Mouse (Mus musculus): ENCODE data around the gene Tmem167. TPM values are rescaled to one million over a fixed set of nuclear protein-coding genes. Genes with fewer than 3 reads are reported as not detected.

The Tmem167 gene
- polyA plus RNA-seq, 1 experiment: 12.3 TPM

DNA sequence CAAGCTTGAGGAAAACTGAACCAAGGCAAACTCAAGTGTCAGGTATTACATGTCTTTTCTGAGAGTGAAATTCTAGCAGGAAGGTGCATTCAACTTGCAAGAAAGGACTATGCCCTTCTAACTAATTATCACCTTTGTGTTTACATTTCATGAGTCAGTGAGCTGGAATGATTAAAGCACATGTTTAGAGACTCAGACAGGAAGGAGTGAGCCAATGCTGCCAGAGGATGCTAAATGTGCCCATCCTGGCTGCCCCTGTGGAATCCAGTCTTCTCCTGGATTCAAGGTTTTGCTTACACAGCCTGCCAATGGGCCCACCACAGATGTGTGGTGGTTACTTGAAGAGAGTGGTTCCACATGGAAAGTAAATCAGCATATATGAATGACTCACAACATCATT, 82.5 kb downstream of the Tmem167 start:
- Histone ChIP-seq H3K27ac (ENCODE audit: insufficient read depth, low read length) (no peak overlapping the region), H3K4me1 (ENCODE audit: control insufficient read depth, insufficient read depth, low read length) (no peaks in the 10 kb centered on the region), H3K4me3 (ENCODE audit: insufficient read depth, low read length) (no peak overlapping the region)
- TF ChIP-seq POLR2A (IDR thresholded peaks at IDR 0.05; ENCODE audit: extremely low read depth, insufficient read depth, low read length) (no peak), CTCF (IDR thresholded peaks at IDR 0.05; ENCODE audit: extremely low read depth, insufficient read depth, low read length) (no peak)

DNA sequence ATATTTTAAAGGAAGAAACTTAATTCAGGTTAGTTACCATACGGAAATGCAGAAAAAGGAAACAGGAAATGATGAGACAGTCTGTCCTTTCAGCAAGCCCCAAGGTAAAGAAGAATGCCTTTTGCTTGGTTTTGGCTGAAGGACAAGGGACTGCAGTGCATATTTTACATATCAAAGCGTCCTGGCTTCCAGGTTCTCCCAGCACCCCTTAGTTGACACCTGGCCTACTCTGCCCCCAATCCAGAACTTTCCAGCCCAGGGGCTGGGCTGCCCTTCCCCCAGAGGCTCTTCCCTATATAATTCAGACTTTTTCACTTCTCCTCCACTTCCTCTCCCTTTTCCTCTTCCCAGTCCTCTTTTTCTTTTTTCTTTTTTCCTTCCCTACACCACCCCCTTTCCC, 86.7 kb downstream of the Tmem167 start:
- TF ChIP-seq POLR2A (IDR thresholded peaks at IDR 0.05; ENCODE audit: extremely low read depth, insufficient read depth, low read length) (no peak), CTCF (IDR thresholded peaks at IDR 0.05; ENCODE audit: extremely low read depth, insufficient read depth, low read length) (no peak)
- H3K27ac ChIP-seq (ENCODE audit: insufficient read depth, low read length): no peak overlapping the region
- H3K4me3 ChIP-seq (ENCODE audit: insufficient read depth, low read length): no peak overlapping the region
- H3K4me1 ChIP-seq (ENCODE audit: control insufficient read depth, insufficient read depth, low read length): no peaks in the 10 kb centered on the region

GRCm38 (mm10) chr13:90182262-90182661, 93.3 kb downstream of the Tmem167 start:
- TF ChIP-seq CTCF (IDR thresholded peaks at IDR 0.05; ENCODE audit: extremely low read depth, insufficient read depth, low read length): no peak
- TF ChIP-seq POLR2A (IDR thresholded peaks at IDR 0.05; ENCODE audit: extremely low read depth, insufficient read depth, low read length): no peak
- H3K27ac ChIP-seq (ENCODE audit: insufficient read depth, low read length): no peak overlapping the region
- H3K4me1 ChIP-seq (ENCODE audit: control insufficient read depth, insufficient read depth, low read length): no peaks in the 10 kb centered on the region
- no peak overlapping the region for H3K4me3 ChIP-seq (ENCODE audit: insufficient read depth, low read length)

GRCm38 (mm10) chr13:90183536-90183935, 94.6 kb downstream of the Tmem167 start:
- TF ChIP-seq CTCF (IDR thresholded peaks at IDR 0.05; ENCODE audit: extremely low read depth, insufficient read depth, low read length): no peak
- no peak for TF ChIP-seq POLR2A (IDR thresholded peaks at IDR 0.05; ENCODE audit: extremely low read depth, insufficient read depth, low read length)
- no peak overlapping the region for H3K27ac ChIP-seq (ENCODE audit: insufficient read depth, low read length)
- H3K4me1 ChIP-seq (ENCODE audit: control insufficient read depth, insufficient read depth, low read length): no peaks in the 10 kb centered on the region
- H3K4me3 ChIP-seq (ENCODE audit: insufficient read depth, low read length): no peak overlapping the region

GRCm38 (mm10) chr13:90186694-90187093, 97.8 kb downstream of the Tmem167 start:
- Histone ChIP-seq H3K27ac (ENCODE audit: insufficient read depth, low read length) (no peak overlapping the region), H3K4me1 (ENCODE audit: control insufficient read depth, insufficient read depth, low read length) (no peaks in the 10 kb centered on the region), H3K4me3 (ENCODE audit: insufficient read depth, low read length) (no peak overlapping the region)
- no peak for TF ChIP-seq CTCF (IDR thresholded peaks at IDR 0.05; ENCODE audit: extremely low read depth, insufficient read depth, low read length)
- TF ChIP-seq POLR2A (IDR thresholded peaks at IDR 0.05; ENCODE audit: extremely low read depth, insufficient read depth, low read length): no peak

DNA sequence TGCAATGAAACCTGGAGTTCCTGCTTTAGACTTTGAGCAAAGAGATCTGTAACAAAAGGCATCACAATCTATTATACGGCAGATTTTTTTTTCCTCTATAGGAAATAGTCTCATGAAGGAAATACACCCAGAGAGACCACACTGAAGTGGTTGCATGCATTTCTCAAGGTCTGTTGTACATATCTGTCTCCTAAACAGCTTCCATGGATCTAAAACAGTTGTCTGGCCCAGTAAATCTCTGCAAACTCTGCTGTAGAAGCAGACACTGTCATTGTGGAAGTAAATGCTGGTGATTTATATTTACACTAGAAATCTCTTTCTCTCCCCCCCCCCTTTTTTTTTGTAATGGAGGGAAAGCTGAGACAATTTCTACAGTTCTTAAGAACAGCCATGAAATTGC, 99.1 kb downstream of the Tmem167 start:
- Histone ChIP-seq H3K27ac (ENCODE audit: insufficient read depth, low read length) (no peak overlapping the region), H3K4me1 (ENCODE audit: control insufficient read depth, insufficient read depth, low read length) (no peaks in the 10 kb centered on the region), H3K4me3 (ENCODE audit: insufficient read depth, low read length) (no peak overlapping the region)
- TF ChIP-seq CTCF (IDR thresholded peaks at IDR 0.05; ENCODE audit: extremely low read depth, insufficient read depth, low read length) (no peak), POLR2A (IDR thresholded peaks at IDR 0.05; ENCODE audit: extremely low read depth, insufficient read depth, low read length) (no peak)

- Histone ChIP-seq H3K27ac (ENCODE audit: insufficient read depth, low read length) (no peak overlapping the region), H3K4me3 (ENCODE audit: insufficient read depth, low read length) (no peak overlapping the region), H3K4me1 (ENCODE audit: control insufficient read depth, insufficient read depth, low read length) (no peaks in the 10 kb centered on the region)
- no peak for TF ChIP-seq CTCF (IDR thresholded peaks at IDR 0.05; ENCODE audit: extremely low read depth, insufficient read depth, low read length)
- no peak for TF ChIP-seq POLR2A (IDR thresholded peaks at IDR 0.05; ENCODE audit: extremely low read depth, insufficient read depth, low read length)
These were observed 102.9 kb downstream of the Tmem167 start for GRCm38 (mm10) chr13:90191794-90192193.

Other genes with a start within 250 kb of the Tmem167 start
- 9.9 and 10.7 TPM in 2 replicates for gene Xrcc4, start 485 bp downstream of the Tmem167 start, polyA plus RNA-seq (2012; rRNA removed)

All from cortical plate, adult 2 months (tissue).